Mouse (Mus musculus) liver, embryonic 11.5 days (tissue): ENCODE data around the gene Gpr180. TPM values are rescaled to one million over a fixed set of nuclear protein-coding genes. Genes with fewer than 3 reads are reported as not detected.

Experiments used
- ATAC-seq: fragments of 200-750 bp; cut with Nextera tagmentation; replicated peaks from 2 replicates; pipeline ENCODE4 v1.8.0; 2017; ENCODE audit warnings: moderate number of reproducible peaks, mild to moderate bottlenecking, moderate TSS enrichment, moderate library complexity; ENCODE audit not compliant: low FRiP score
- DNase-seq: peaks from one replicate; pipeline ENCODE4 v3.0.0-alpha.2; 2017; ENCODE audit warnings: low spot score
- H3K27ac ChIP-seq: fragments of 300-500 bp; sonication (generic); 2 replicates; pipeline ENCODE4 v1.5.1; 2014; ENCODE audit warnings: mild to moderate bottlenecking, low read depth, low read length, control low read depth
- H3K27me3 ChIP-seq: fragments of 300-500 bp; sonication (generic); replicated peaks from 2 replicates; pipeline ENCODE4 v1.6.1; 2014; ENCODE audit warnings: low read length, mixed read lengths; ENCODE audit not compliant: control insufficient read depth, insufficient read depth
- H3K36me3 ChIP-seq: fragments of 300-500 bp; sonication (generic); 2 replicates; pipeline ENCODE4 v1.6.1; 2014; ENCODE audit warnings: mild to moderate bottlenecking, low read length, moderate library complexity, mixed read lengths; ENCODE audit not compliant: control insufficient read depth, insufficient read depth
- H3K4me1 ChIP-seq: fragments of 300-500 bp; sonication (generic); replicated peaks from 2 replicates; pipeline ENCODE4 v1.6.1; 2014; ENCODE audit warnings: low read length, mixed read lengths; ENCODE audit not compliant: control insufficient read depth, insufficient read depth
- H3K4me2 ChIP-seq: fragments of 300-500 bp; sonication (generic); 2 replicates; pipeline ENCODE4 v1.6.1; 2014; ENCODE audit warnings: mild to moderate bottlenecking, control low read depth, moderate library complexity
- H3K4me3 ChIP-seq: fragments of 300-500 bp; sonication (generic); 2 replicates; pipeline ENCODE4 v1.5.1; 2014; ENCODE audit warnings: low read depth, low read length, control low read depth
- H3K9ac ChIP-seq: fragments of 300-500 bp; sonication (generic); 2 replicates; pipeline ENCODE4 v1.6.1; 2014; ENCODE audit warnings: low read depth, low read length, control low read depth
- H3K9me3 ChIP-seq: fragments of 300-500 bp; sonication (generic); 2 replicates; pipeline ENCODE4 v1.6.1; 2016; ENCODE audit warnings: low read length, inconsistent platforms, mixed read lengths; ENCODE audit not compliant: control insufficient read depth
- WGBS: fragments of 180-500 bp; shearing (Covaris S2); extraction: QIAGEN DNeasy Blood & Tissue Kit; methylation state at CpG from one replicate; pipeline ENCODE4 v1.1.7; 2014; 5-methylcytosine and 5-hydroxymethylcytosine counted together
- polyA plus RNA-seq: library from polyadenylated mRNA; unstranded; fragments of >200 nt; fragmentation: Nextera tagmentation; extraction: Ambion mirVana; gene quantifications from 2 replicates; pipeline ENCODE4 v1.2.1, GENCODE M21; 2014

Gene Gpr180
- polyA plus RNA-seq, 1 experiment from 2014 or later: 26.6 TPM

DNA sequence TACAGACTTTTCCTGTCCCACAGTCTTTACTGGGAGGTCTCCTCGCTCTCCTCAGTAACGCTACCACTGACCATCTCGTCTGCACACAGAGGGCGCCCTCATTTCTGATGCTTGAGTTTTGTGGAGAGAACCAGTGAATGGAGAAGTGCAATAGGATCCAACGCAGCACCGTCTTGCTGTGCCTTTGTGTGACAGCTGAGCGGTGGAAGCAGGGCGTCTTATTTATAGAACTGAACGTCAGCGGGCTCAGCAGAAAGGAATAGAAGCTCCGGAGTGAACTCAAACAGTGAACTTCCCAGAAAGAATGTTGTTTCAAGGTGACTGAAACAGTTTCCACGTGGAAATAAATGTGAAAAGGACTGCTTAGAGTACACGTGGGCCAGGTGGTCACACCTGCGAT lies 25.7 kb downstream of the Gpr180 start:
- Histone ChIP-seq H3K4me1 (no peaks in the 10 kb centered on the region), H3K27ac (no peak overlapping the region), H3K4me2 (no peak overlapping the region), H3K4me3 (no peak overlapping the region), H3K27me3 (no peaks in the 10 kb centered on the region), H3K36me3 (peaks cover 19% of the 10 kb centered on the region; the same call in 1 of the 2 replicates), H3K9me3 (no peaks in the 10 kb centered on the region), H3K9ac (no peak overlapping the region)
- DNase-seq (no peak), ATAC-seq (no peak)
- 86% methylated on average over 14 of the region's 14 CpGs for WGBS

DNA sequence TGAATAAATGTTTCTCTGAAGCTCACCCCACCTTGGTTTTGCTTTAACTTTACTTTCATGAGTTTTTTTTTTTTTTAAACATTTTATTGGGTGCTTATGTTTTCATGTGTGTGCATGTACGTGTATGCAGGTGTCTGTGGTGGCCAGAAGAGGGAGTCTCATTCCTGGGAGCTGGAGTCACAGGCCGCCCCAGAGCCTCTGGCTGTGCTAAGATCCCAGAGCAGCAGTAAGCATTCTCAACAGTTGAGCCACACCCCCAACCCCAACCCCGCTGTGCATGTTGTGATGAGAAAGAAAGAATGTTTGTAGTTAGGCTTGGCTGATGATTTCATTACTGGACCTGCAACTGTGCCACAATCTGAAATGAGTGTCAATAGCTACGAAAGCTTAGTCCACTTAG lies 31.8 kb downstream of the Gpr180 start:
- WGBS: 91% methylated on average over 4 of the region's 4 CpGs
- Histone ChIP-seq H3K27me3 (no peaks in the 10 kb centered on the region), H3K9me3 (no peaks in the 10 kb centered on the region), H3K9ac (no peak overlapping the region), H3K27ac (no peak overlapping the region), H3K4me1 (no peaks in the 10 kb centered on the region), H3K4me3 (no peak overlapping the region), H3K4me2 (no peak overlapping the region), H3K36me3 (no peaks in the 10 kb centered on the region; the same call in 1 of the 2 replicates)
- no peak for ATAC-seq
- no peak for DNase-seq

DNA sequence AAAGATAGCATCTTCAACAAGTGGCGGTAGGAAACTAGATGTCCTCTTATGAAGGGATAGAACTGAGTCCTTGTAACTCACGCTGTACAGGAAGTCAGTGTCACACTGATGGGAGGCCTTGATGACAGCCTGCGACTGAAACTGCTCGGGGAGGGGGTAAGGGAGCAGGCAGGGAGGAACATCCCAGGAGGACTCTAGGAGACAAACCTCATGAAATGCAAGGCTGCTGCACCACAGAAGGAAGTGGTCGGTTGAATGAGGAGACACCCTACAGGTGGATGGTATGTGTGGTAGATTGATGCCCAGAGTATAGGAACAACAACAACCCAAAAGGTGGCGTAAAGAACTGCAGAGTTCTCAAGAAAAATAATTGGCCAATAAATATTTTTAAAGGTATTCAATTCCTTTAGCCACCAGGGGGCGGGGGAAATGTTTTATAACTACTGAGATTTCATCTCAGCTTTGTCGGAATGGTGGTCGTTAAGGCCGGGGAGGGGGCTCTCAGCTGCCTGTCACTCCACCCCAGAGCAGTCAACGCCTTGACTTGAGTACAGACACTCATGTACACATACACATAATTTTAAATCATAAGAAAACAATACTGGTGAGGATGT lies 36.7 kb downstream of the Gpr180 start:
- WGBS: 59% methylated on average over 11 of the region's 11 CpGs
- ATAC-seq: no peak
- Histone ChIP-seq H3K4me2 (no peak overlapping the region), H3K4me1 (no peaks in the 10 kb centered on the region), H3K4me3 (no peak overlapping the region), H3K36me3 (no peaks in the 10 kb centered on the region; the same call in 1 of the 2 replicates), H3K27me3 (no peaks in the 10 kb centered on the region), H3K9ac (no peak overlapping the region), H3K27ac (no peak overlapping the region), H3K9me3 (no peaks in the 10 kb centered on the region)
- DNase-seq: no peak

DNA sequence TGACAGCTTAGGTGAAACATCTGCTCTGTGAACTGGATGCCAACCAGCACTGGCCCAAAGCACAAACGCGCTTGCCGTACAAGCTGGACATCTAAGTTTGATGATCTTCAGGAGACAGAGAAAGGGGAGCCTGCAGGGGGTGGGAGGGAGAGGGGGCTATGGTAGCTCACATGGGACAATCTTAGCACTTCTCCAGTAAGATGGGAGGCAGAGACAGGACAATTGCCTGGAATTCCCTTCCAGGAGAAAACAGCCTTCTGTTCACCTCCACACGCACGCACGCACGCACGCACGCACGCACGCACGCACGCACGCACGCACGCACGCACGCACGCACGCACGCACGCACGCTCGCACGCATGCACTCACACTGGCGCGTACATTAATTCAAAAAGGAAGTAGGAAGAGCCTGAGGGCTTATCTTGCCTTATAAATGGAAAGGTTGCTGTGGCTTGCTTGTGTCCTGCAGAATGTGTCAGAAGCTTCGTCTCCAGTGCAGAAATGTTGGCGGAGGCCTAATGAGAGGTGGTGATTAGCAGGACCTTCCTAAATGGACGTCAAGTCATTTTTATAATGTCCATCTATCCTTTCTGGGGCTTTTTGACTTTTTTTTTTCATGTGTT lies 38.2 kb downstream of the Gpr180 start:
- ATAC-seq (no peak), DNase-seq (no peak)
- Histone ChIP-seq H3K36me3 (no peaks in the 10 kb centered on the region), H3K9me3 (no peaks in the 10 kb centered on the region), H3K27ac (no peak overlapping the region), H3K4me2 (no peak overlapping the region), H3K4me3 (no peak overlapping the region), H3K9ac (no peak overlapping the region), H3K4me1 (no peaks in the 10 kb centered on the region), H3K27me3 (no peaks in the 10 kb centered on the region)
- WGBS: 70% methylated on average over 30 of the region's 30 CpGs

DNA sequence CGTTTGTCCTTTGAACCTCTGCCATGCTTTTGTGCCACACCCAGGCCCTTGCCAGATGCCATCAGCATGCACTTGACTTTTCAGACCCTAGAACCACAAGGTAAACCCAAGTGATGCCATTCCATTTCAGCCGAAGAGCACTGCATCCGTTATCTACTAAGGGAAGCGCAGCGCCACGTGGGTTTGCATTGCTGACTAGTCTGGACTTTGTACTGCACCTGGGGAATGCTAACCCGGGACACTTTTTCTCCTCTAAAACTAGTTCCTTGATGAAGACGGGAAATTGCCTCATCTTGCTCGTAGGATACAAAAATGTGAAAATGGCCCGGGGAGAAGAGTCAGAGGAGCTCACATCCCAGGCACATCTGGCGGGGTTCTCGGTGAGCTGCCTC lies 38.7 kb downstream of the Gpr180 start:
- 87% methylated on average over 12 of the region's 12 CpGs for WGBS
- Histone ChIP-seq H3K27ac (no peak overlapping the region), H3K4me1 (no peaks in the 10 kb centered on the region), H3K9ac (no peak overlapping the region), H3K4me2 (no peak overlapping the region), H3K36me3 (no peaks in the 10 kb centered on the region), H3K4me3 (no peak overlapping the region), H3K9me3 (no peaks in the 10 kb centered on the region), H3K27me3 (no peaks in the 10 kb centered on the region)
- ATAC-seq: no peak
- no peak for DNase-seq

DNA sequence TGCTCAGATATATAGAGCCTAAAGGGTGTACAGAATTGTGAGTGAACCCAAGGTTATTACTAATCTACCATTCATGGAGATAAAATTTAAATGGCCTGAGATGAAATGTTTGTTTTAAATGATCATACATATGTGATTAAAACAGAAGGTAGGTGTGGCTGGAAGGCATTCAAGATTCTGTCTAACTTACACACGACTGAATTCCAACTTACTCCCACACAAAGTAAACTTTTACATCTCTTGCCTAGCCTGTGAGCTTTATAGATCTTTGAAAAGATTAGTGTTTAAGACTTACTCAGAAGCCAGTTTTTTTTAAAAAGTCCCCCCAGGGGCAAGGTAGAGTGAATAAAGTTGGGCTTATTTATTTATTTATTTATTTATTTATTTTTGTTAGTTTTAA lies 42.3 kb downstream of the Gpr180 start:
- H3K4me2 ChIP-seq: no peak overlapping the region
- no peaks in the 10 kb centered on the region for H3K9me3 ChIP-seq
- H3K4me3 ChIP-seq: no peak overlapping the region
- H3K27me3 ChIP-seq: no peaks in the 10 kb centered on the region
- DNase-seq (no peak), ATAC-seq (no peak)
- H3K4me1 ChIP-seq: no peaks in the 10 kb centered on the region
- no peak overlapping the region for H3K27ac ChIP-seq
- no peaks in the 10 kb centered on the region for H3K36me3 ChIP-seq
- WGBS: 50% methylated on average over 1 of the region's 1 CpGs
- H3K9ac ChIP-seq: no peak overlapping the region

DNA sequence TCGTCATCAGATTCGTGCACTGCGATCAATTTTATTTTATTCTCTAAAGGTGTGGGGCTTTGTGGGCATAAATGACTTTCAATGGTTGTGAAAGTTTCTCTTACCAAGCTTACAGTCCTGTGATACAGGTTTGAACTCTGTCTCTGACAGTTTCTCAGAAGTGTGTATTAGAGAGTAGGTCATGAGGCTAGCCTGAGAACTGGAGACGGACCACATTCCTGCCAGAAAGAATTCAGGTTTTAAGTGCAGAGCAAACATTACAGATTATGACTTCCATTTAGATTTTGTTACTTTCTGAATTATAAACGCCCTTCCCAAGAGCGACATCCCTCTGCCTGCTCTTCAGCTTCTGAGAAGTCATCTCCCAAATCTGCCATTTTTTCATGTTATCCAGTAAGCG lies 42.7 kb downstream of the Gpr180 start:
- Histone ChIP-seq H3K36me3 (no peaks in the 10 kb centered on the region), H3K27me3 (no peaks in the 10 kb centered on the region), H3K9me3 (no peaks in the 10 kb centered on the region), H3K4me2 (peak overlapping the region; percentile 93), H3K4me1 (no peaks in the 10 kb centered on the region), H3K4me3 (peak overlapping the region; percentile 61), H3K27ac (no peak overlapping the region), H3K9ac (peak overlapping the region; percentile 56)
- ATAC-seq (no peak; the same call in 1 of the 2 replicates), DNase-seq (no peak)
- 38% methylated on average over 7 of the region's 7 CpGs for WGBS

DNA sequence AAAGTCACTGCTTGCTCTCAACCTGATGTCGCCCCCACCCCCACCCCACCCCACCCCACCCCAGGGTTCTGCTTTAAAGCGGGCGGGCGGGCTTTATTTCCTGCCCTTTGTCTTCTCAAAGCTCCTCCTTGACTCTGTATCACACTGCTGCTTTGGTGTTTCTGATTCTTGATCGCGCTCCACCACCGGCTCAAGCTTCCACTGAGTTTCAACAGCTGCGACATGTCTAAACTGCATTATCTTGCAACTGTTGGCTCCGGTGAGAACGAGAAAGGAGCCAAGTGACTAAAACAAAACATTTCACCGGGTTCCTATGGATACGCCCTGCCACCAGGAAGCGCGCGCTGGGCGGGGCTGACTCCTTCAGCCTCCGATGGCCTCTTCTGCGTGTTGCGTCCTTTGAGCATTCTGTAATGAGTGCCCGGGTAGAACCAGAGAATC lies 43.2 kb downstream of the Gpr180 start:
- H3K27me3 ChIP-seq: no peaks in the 10 kb centered on the region
- H3K4me3 ChIP-seq: peak overlapping the region; percentile 61
- H3K36me3 ChIP-seq: no peaks in the 10 kb centered on the region
- H3K4me2 ChIP-seq: peak overlapping the region; percentile 93
- no peaks in the 10 kb centered on the region for H3K9me3 ChIP-seq
- H3K27ac ChIP-seq: no peak overlapping the region
- under 1% methylated on average over 20 of the region's 20 CpGs for WGBS
- DNase-seq (peak; percentile 69), ATAC-seq (peak; percentile 79)
- peak overlapping the region; percentile 56 for H3K9ac ChIP-seq
- no peaks in the 10 kb centered on the region for H3K4me1 ChIP-seq

DNA sequence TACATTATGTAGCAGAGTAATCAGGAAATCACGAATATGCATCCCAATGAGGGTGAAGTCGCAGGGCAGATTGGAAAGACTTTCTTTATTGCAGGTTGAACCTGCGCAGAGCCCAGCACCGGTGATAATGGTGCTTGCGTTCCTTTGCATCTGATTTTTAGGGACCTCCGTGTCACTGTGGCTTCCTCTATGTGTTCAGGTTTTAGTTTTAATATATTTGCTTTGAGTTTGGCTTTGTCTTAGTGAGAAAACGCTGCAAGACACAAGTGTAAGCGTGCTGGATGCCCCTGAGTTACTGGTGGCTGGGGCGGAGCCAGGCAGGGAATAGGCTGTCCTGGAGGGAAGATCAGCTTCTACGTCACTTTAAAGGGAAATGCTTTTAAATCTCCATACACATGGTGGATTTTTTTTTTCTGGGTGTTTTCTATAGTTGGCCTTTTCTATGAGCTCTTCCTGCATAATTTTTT lies 43.8 kb downstream of the Gpr180 start:
- Histone ChIP-seq H3K4me2 (peak overlapping the region; percentile 93), H3K27ac (no peak overlapping the region), H3K9me3 (no peaks in the 10 kb centered on the region), H3K36me3 (no peaks in the 10 kb centered on the region), H3K4me3 (peak overlapping the region; percentile 61), H3K9ac (no peak overlapping the region), H3K4me1 (no peaks in the 10 kb centered on the region), H3K27me3 (no peaks in the 10 kb centered on the region)
- ATAC-seq (peak; percentile 56; the same call in 1 of the 2 replicates), DNase-seq (no peak)
- 10% methylated on average over 10 of the region's 10 CpGs for WGBS
